In the genomic region with DNA sequence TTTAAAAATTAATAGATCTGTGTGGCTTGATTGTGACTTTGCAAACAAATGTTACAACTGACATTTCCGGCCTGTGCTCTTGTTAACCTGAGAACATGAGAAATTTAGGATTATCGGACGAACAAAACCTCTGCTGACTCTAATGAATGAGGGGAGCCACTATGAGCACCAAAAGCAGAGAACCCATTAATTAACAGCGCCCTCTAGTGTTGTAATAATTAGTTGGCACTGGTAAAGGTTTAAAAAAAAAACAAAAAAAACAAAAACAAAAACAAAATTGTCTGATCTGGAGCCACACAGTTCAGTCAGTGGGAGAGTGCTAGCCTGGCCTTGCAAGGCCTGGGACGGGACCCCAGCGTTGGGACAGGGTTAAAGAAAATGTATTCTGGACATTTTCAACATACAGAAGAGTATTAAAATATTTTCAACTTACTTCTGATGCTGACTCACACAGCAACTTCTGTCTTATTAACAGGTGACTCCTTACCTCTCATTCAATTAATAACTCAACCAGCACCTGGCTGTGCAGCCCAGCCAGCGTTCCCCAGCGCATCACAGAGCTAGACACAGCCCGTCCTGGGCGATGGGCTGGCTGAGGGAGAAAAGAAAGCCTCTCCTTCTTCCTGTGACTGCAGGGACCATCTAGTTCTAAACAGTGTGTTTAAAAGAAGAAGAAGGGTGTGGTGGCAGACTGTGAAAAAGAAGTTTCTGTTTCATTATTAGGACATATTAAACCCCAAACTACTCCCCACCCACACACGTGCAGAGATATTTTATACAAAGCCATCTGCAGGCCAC, we compare ENCODE assay signal across 10 mouse cellular contexts. TPM values are rescaled to one million over a fixed set of nuclear protein-coding genes. Genes with fewer than 3 reads are reported as not detected.
DNase-seq lines count a peak whose midpoint lies in the region; ATAC-seq and TF ChIP-seq lines count a peak whose summit lies in the region.
"Had no signal": no experiment of that assay in that cellular context is flagged by ENCODE, and none has a peak within 500 bp of the region (broad histone marks: within the 10 kb centered on the region; RNA-seq: fewer than 3 reads in every experiment).

No protein-coding gene starts in this region.

- ATAC-seq in intestine, postnatal 0 days = no peak
- no peak for ATAC-seq in intestine, embryonic 15.5 days

- H3K27me3 ChIP-seq in intestine, postnatal 0 days (replicated peaks; ENCODE audit: control insufficient read depth, insufficient read depth, low read length) = no peaks in the 10 kb centered on the region
- no peaks in the 10 kb centered on the region for H3K27me3 ChIP-seq in intestine, embryonic 15.5 days (replicated peaks)
- H3K27me3 ChIP-seq in E14TG2a.4 (ENCODE audit: insufficient read depth, low read length) = no peaks in the 10 kb centered on the region
- H3K27me3 ChIP-seq: embryonic facial prominence, embryonic 12.5 days; liver, embryonic 15.5 days had no signal

- no peaks in the 10 kb centered on the region for H3K36me3 ChIP-seq in intestine, postnatal 0 days (ENCODE audit: control insufficient read depth, insufficient read depth)
- no peaks in the 10 kb centered on the region for H3K36me3 ChIP-seq in intestine, embryonic 15.5 days
- H3K36me3 ChIP-seq in E14TG2a.4 (ENCODE audit: insufficient read depth, low read length) = peaks cover 1% of the 10 kb centered on the region; the same call in 1 of the 2 replicates
- H3K36me3 ChIP-seq: embryonic facial prominence, embryonic 12.5 days; liver, embryonic 15.5 days had no signal

- no peak overlapping the region for H3K4me2 ChIP-seq in intestine, postnatal 0 days (replicated peaks; ENCODE audit: low read depth)
- no peak overlapping the region for H3K4me2 ChIP-seq in intestine, embryonic 15.5 days (replicated peaks)
- H3K4me2 ChIP-seq: embryonic facial prominence, embryonic 12.5 days; liver, embryonic 15.5 days had no signal

- peak; percentile 65 for DNase-seq in lung, postnatal 36 days
- no peak for DNase-seq in cerebellum, adult 9-11 months
- DNase-seq in frontal cortex, postnatal 25 days (ENCODE audit: low spot score in 2 of 2) = no peak
- DNase-seq in cerebellum, postnatal 4 days (ENCODE audit: low spot score in 2 of 2) = no peak

- H3K9ac ChIP-seq in intestine, postnatal 0 days (ENCODE audit: low read depth, low read length) = no peak overlapping the region
- no peak overlapping the region for H3K9ac ChIP-seq in intestine, embryonic 15.5 days
- H3K9ac ChIP-seq: embryonic facial prominence, embryonic 12.5 days; liver, embryonic 15.5 days had no signal

- peak; percentile 73 for TF ChIP-seq CTCF in intestine, postnatal 0 days (IDR thresholded peaks at IDR 0.05; ENCODE audit: low read depth)
- peak; percentile 82 for TF ChIP-seq CTCF in E14TG2a.4 (conservative IDR thresholded peaks at IDR 0.05; ENCODE audit: low read length)

- no peaks in the 10 kb centered on the region for H3K4me1 ChIP-seq in intestine, postnatal 0 days (replicated peaks; ENCODE audit: control insufficient read depth, insufficient read depth, low read length)
- 0 out of 2 replicates have a peak, but pooled peaks cover 4% of the 10 kb centered on the region for H3K4me1 ChIP-seq in intestine, embryonic 15.5 days (replicated peaks)
- H3K4me1 ChIP-seq in E14TG2a.4 (replicated peaks; ENCODE audit: low read depth, low read length) = peaks cover 38% of the 10 kb centered on the region
- H3K4me1 ChIP-seq in brown adipose tissue, adult 24 weeks (ENCODE audit: control insufficient read depth, insufficient read depth, insufficient read length, low read length) = peaks cover 15% of the 10 kb centered on the region
- H3K4me1 ChIP-seq: liver, embryonic 15.5 days had no signal

- 57% methylated on average over 11 of the region's 11 CpGs for WGBS in intestine, postnatal 0 days
- WGBS in intestine, embryonic 15.5 days = 57% methylated on average over 11 of the region's 11 CpGs

- H3K9me3 ChIP-seq in intestine, postnatal 0 days (ENCODE audit: control insufficient read depth) = no peaks in the 10 kb centered on the region
- no peaks in the 10 kb centered on the region for H3K9me3 ChIP-seq in intestine, embryonic 15.5 days
- no peaks in the 10 kb centered on the region for H3K9me3 ChIP-seq in E14TG2a.4 (ENCODE audit: low read length)
- H3K9me3 ChIP-seq: embryonic facial prominence, embryonic 12.5 days; liver, embryonic 15.5 days had no signal

- no peak overlapping the region for H3K4me3 ChIP-seq in intestine, postnatal 0 days (ENCODE audit: low read depth, low read length)
- no peak overlapping the region for H3K4me3 ChIP-seq in intestine, embryonic 15.5 days (replicated peaks)
- H3K4me3 ChIP-seq in E14TG2a.4 (replicated peaks; ENCODE audit: low read length) = no peak overlapping the region
- H3K4me3 ChIP-seq in brown adipose tissue, adult 24 weeks (ENCODE audit: insufficient read depth, low read depth, low read length) = no peak overlapping the region
- H3K4me3 ChIP-seq: embryonic facial prominence, embryonic 12.5 days; liver, embryonic 15.5 days had no signal

- no peak overlapping the region for H3K27ac ChIP-seq in intestine, postnatal 0 days (ENCODE audit: low read depth, low read length)
- H3K27ac ChIP-seq in intestine, embryonic 15.5 days = no peak overlapping the region
- H3K27ac ChIP-seq in brown adipose tissue, adult 24 weeks (replicated peaks; ENCODE audit: low read depth, low read length) = peak overlapping the region; percentile 27; the same call in 1 of the 2 replicates
- H3K27ac ChIP-seq: embryonic facial prominence, embryonic 12.5 days; liver, embryonic 15.5 days had no signal

RNA-seq across cellular contexts. Expression of gene Slc23a2, which starts 30.7 kb away (rescaled TPM):
- 6.7 and 8.9 TPM in 2 replicates for polyA plus RNA-seq in intestine, postnatal 0 days (2015; fragmentation: Nextera tagmentation; extraction: Ambion mirVana)
- 12.8 and 13.0 TPM in 2 replicates for polyA plus RNA-seq in intestine, embryonic 15.5 days (2015; fragmentation: Nextera tagmentation; extraction: Ambion mirVana)
- polyA plus RNA-seq in brown adipose tissue, adult 24 weeks (2012; ENCODE audit: insufficient read depth, insufficient read length, missing spikeins) = 4.5 and 12.3 TPM in 2 replicates
